Mouse (Mus musculus): Measurements from ENCODE around the gene Kcnd3. TPM values are rescaled to one million over a fixed set of nuclear protein-coding genes. Genes with fewer than 3 reads are reported as not detected.
A peak's percentile ranks its signal among the peaks of the same experiment; 100 is the strongest.
"Not testable (repeated sequence)": the region's sequence is repeated elsewhere in the genome, so short reads cannot be mapped to it uniquely, and the experiment has no call there.

The Kcnd3 gene
- total RNA-seq, 2 experiments from 2014 or later = 40.5 to 43.4 TPM

DNA sequence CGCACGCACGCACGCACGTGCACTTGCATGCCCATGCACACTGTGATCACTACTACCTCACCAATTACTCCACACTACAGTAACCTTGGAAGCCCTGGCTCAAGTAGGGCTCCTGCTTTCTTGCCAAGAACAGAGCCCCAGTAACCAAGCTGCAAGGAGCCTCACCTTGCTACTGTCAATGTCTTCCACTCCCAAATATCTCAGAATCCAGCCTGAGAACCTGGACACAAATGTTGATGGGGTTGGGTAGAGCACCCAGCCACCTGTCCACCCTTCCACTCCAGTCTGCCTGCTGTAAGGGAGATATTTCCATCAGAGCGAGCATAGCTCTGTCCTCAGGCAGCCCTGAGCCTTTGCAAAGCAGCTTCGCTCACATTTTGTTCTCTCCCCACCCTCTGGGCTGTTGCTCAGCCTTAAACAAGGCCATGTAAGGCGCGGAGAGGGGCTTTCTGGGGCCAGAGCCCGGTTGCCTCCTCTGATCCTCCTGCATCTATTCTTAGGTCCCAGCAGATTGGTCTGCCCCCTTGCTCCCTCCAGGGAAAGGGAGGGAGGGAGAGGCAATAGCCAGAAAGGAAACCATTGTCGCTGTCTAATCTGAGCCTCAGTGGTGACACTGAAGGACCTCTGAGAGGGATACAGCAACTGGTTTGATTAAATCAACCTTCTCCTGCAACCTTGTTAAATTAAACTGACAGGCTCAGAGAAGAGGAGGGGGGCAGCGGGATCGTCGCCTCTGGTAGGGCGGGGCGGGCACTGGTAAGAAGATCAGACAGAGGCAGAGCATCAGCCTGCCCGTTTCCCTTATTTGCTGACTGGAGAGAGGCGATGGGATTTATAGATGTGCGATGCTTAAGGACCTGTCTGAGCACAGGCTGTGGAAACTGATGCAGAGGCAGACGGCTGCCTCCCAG is 243.6 kb downstream of the Kcnd3 start:
- DNase-seq (ENCODE audit: low spot score in 2 of 2) = peak; percentile 41

DNA sequence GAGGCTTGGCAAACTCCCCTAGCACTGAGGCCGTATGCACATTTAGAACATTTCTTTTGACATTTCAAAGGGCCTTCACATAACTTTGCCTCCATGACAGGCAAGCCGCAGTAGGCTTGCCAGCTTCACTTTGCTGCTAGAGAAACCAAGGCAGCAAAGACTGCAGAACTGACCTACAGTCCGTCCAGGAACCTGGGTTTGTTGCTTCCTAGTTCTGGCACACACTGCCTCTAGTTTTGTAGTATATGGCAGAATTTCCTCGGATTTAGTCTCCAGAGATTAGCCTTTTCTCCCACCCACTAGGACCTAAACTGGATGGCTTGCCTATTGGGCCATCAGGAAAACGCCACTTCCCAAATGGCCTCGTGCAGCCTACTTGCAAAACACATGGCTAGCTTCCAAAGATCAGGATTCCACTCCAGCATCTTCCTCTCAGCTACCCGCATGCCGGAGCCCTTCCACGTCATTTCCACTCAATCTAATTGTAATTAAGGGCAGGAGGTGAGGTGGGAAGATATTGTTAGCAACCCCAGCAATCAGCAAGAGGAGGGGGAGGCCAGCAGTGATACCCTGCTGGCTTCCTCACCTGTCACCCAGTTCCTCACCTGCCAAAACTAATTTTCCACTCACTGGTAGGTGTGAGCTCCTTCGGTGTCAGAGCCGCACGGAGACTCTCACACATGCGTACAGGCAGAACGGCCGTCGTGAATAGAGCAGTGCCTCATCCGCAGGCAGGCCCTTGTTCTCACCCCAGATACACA is 244.4 kb downstream of the Kcnd3 start:
- no peak for DNase-seq (ENCODE audit: low spot score in 2 of 2)

DNA sequence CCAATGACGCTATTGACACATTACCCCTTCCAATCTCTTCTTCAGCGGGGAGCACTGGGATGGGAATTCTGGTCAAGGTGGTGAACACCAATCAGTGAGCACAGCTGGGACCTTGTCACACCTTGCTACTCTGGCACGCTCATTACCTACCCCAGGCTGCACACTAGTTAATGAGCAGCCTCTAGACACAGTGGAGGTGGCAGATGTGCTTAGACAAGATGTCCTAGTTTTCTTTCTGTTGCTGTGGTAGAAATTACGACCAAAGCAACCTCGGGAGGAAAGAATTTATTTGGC is 245.0 kb downstream of the Kcnd3 start:
- no peak for DNase-seq (ENCODE audit: low spot score in 2 of 2)

DNA sequence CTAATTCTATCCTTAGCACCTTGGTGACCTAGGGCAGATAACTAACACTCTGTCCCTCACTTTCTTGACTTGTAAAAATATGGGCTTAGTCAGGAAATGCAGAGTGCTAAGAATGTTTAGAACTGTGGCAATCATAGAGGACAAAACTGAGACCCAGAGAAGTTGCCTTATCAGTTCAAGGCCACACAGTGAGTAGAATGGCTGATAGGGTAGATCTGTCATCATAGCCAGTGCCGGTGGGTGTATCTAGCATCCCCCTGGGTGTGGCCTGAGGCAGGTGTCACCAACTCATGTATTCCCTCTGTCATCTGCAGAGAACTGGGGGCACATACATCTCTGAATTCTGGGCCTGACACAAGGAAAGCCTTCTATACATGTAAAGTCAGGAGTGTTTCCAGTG is 246.2 kb downstream of the Kcnd3 start:
- DNase-seq (ENCODE audit: low spot score in 2 of 2) = no peak

DNA sequence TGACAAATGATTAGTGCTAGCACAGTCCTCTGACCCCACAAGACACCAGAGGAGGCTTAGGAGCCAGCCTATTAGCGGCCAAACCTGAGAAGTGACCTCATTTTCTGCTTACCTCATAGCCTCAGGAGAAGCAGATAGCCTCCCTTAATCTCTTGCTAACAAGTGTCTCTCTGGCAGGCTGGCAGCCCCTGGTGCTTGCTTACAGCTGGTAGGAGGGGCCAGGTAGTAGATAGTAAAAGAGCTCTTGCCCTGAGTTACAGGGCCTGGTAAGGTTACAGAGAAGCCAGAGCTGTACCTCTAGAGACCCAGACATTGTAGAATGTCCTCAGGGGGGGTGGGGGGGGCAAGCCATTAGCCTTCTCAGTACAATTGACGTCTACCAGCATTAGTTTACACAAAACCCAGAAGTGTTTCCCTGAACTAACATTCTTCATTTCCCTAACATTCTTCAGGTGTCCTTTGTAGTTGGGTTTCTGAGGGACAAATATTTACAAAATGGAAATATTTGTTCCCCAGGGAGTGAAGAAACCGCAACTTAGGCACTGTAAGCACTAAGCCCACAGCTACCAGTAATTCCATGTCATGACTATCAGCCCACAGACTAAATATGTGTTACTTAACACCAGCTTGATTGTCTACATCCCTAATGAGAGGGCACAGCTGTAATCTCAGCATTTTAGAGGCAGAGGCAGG is 247.3 kb downstream of the Kcnd3 start:
- no peak for DNase-seq (ENCODE audit: low spot score in 2 of 2)

DNA sequence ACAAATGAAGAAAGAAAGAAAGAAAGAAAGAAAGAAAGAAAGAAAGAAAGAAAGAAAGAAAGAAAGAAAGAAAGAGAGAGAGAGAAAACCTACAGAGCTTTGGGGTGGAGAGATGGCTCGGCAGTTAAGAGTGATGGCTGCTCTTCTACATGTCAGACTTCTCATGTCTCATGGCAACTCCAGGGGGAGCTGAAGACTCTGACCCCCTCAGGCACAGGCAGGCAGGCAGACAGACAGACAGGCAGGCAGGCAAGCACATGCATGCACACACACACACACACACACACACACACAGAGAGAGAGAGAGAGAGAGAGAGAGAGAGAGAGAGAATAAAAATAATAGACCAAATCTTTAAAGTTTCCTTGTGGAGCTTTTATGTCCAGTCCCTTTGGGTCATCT is 248.7 kb downstream of the Kcnd3 start:
- DNase-seq (ENCODE audit: low spot score in 2 of 2) = not testable (repeated sequence)

DNA sequence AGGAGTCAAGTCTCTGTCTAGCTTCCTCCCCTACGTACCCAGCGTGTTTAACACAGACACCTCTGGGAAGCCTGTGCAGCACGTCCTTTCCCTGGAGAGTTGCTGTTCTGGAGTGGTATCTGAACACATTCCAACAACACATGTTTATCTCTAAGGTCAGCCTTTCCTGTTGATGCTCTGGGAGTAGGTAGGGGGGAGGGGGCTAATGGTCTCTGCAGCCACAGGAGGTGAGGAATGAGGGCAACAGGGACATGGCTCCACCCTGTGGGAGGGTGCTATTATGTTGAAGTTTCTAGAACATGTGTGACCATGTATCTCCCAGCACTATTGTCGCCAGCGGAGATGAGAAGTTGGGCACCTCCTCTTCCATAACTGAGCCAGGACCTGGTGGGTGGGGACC is 249.3 kb downstream of the Kcnd3 start:
- DNase-seq (ENCODE audit: low spot score in 2 of 2) = no peak

DNA sequence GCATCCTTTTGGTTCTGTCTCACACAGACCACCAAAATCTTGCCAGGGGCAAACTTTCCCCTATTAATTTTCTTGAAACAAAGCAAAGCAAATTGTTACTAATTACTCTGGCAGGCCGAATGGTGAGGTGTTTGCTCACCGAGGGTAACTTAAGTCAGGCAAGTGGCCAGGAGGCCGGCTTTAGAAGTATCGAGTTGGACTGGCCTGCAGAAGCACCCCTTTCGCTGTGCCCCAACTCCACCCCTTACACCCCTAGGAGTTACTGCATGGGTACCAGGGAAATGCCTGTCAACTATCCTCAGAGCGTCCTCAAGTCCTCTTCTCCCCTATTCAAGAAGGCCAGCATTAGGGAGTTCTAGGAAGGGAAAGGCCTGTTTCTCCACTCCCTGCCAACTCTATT is 251.4 kb downstream of the Kcnd3 start:
- no peak for DNase-seq (ENCODE audit: low spot score in 2 of 2)

DNA sequence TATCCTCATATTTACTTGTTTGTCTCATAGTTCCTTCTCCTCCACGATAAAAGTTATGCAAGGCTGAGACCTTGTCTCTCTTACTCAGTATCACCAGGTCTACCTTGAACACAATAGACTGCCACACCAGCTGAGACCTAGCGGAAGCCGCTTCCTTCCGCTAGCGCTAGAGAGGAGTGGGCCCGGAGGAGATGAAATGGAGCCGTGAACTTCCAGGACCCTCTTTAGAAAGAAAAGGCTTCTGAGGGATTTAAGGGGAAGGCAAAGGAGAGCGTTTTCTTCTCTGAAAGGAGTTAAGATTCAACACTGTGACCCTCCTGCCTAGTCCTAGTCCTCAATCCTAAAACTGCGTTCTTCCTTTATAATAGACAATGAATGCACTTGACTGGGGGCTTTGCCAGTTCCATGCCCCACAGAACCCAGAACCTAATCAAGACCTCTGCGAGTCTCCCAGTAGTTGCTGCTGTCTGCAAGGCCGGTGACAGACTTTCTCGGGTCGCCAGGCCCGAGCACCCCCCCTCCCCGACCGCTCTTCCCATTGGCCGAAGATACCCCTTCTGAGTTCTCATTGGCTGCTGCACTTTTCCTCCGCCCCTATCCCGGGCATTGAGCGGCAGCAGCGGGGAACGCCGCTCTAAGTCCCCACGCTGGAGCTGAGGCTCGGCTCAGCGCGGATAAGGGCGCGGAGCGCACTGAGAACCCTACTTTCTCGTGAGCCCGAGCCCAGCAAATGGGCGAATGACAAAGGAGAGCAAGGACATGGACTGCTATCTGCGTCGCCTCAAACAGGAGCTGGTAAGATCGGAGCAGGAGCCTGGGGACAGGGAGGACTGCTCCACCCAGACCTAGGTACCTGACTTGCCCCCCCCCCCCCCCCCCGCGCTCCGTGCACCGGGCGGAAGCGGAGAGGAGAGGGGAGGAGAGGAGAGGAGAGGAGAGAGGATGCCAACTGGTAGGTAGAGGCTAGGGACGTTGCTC is 252.2 kb downstream of the Kcnd3 start, which contains the start of gene Inka2:
Inka2 (plus strand) TSS at position 569 of the 978 bp plus-strand sequence.
- peak; percentile 76 to 82 for DNase-seq (ENCODE audit: low spot score in 2 of 2)

DNA sequence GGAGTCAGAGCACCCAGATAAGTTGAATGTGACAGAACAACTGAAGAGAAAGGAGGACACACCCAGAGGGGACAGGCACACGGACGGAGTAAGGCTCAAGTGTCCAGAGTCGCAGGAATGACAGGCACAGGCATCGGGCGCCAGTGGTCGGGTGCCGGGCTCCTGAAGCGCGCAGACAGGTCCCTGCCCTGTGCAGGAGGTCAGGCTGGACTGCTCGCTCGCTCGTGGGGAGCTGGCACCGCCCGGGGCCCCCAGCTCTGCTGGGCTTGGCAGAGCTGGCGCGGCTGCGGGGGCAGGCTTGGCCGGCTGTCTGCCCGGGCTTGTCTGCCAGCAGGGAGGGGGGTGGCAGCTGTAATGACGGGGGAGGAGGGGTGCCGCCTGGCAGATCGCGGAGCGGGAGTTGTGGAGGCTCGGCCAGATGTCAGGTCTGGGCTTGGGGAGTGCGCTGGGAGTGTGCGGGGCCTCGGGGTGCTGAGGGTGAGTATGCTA is 253.0 kb downstream of the Kcnd3 start:
- DNase-seq (ENCODE audit: low spot score in 2 of 2) = peak; percentile 84 to 90

DNA sequence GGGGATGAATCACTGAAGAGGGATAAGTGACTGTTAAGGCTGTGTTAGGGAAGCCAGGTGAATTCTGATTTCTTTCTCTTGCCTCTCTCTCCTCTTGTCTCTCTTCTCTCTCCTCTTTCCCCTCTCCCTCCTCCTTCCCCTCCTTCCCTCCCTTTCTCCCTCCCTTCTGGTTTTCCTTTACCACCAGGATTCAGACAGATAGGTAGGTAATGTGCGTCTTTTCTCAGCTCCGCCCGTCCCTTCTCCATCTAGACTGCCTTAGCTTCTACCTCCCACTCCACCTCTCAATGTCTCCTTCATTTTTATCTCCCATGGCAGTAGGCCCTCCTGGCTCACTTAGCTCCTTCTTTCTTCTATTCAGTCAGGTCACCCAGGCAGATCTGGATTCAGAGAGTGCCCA is 253.4 kb downstream of the Kcnd3 start:
- no peak for DNase-seq (ENCODE audit: low spot score in 2 of 2)

DNA sequence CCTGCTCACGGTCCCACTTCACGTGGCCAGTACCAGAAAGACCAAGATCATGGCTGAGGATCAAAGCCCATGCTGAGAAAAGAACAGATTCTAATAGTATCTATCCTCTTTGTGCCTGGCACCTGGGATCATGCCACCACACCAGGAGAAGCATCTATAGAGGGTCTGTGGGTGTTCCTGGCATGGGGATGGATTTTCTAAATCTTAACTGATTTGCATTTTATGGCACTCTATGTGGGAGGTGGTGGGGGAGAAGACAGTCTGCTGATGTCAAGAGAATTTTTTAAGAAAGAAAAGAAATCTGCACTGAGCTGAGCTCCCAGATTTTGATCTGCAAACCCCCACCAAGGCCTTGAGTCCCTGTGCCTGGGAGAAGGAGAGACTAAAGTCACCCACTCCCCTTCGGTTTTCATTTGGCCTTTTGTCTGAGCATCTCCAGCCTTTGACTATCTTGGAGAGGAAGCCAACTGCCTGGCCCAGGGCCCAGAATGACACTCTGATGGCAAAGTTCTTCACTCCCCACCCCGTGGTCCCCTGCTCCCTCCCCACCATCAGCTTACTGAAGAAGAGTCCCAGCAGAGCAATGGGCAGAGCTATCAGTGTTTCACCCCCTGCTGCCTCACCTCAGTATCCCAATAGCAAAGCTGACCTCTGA is 254.4 kb downstream of the Kcnd3 start:
- no peak for DNase-seq (ENCODE audit: low spot score in 2 of 2)

DNA sequence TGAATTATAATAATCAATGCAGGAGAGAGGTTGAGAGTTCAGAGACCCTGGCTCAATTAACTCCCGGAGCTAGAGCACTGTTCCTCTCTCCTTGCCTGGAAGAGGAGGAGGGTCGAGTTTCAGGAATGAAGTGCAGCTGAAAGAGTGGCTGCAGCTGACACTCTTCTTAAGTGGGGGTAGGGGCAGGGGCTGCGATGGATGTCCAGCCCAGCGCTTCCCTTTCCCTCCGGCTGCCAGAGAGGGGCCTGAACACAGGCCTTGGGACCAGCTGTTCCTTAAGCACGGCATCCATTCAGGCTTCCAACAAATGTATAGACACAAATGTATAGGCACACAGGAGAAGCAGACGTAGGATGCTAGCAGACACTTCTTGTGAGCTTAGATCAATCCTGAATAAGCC is 255.5 kb downstream of the Kcnd3 start:
- DNase-seq (ENCODE audit: low spot score in 2 of 2) = no peak

DNA sequence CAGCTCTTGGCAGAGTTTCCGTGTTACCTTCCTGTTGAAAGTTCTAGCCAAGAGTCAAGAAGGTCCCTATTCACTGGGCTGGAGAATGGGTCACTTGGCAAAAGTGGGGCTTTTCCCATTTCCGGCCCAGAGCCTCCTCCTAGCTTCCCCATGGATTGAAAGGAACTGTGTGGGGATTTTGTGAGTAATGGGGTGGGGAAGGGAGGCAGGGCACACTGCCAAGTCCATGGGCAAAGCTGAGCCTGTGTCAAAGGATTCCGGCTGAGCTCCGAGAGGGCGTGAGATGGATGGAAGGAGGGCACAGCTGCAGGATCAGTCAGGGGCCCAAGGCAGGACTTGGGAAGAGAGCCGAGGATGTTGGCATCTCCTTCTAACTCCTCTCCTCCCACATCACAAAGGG is 258.1 kb downstream of the Kcnd3 start:
- DNase-seq (ENCODE audit: low spot score in 2 of 2) = peak in 1 of 2 experiments; percentile 51

DNA sequence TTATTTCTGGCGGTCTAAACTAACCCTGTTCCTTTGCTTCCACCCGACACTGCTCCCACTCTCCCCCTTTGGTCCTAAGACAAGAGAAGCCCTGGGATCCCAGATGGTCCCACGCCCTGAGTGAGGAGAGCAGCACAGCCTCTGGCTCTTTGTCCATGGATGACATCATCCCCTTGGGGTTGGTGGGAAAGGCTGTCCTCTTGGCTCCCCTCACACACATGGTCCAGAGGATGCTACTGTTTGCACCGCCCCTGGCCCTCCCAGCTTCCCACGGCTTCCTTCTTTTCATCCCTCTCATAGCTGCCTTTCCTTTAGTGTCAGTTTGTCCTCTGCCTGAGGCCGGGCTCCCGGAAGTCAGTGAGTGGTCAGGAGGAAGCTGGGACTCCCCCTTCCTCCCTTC is 259.6 kb downstream of the Kcnd3 start:
- no peak for DNase-seq (ENCODE audit: low spot score in 2 of 2)

DNA sequence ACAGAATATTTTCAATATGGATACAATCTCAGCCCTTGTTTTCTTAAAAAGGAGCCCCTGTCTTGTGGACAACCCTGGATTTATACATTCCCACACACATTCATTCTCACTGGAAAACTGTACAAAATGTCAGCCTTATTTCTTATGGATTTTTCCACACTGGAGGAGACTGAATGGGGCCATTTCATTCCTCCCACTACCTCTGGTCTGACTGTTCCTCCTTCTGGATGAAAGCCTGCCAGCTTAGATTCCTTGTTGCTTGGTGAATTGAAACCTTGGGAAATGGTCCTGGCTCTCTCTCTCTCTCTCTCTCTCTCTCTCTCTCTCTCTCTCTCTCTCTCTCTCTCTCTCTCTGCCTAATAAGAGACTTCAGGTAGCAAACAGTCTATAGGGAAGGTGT is 260.7 kb downstream of the Kcnd3 start:
- no peak for DNase-seq (ENCODE audit: low spot score in 2 of 2)

DNA sequence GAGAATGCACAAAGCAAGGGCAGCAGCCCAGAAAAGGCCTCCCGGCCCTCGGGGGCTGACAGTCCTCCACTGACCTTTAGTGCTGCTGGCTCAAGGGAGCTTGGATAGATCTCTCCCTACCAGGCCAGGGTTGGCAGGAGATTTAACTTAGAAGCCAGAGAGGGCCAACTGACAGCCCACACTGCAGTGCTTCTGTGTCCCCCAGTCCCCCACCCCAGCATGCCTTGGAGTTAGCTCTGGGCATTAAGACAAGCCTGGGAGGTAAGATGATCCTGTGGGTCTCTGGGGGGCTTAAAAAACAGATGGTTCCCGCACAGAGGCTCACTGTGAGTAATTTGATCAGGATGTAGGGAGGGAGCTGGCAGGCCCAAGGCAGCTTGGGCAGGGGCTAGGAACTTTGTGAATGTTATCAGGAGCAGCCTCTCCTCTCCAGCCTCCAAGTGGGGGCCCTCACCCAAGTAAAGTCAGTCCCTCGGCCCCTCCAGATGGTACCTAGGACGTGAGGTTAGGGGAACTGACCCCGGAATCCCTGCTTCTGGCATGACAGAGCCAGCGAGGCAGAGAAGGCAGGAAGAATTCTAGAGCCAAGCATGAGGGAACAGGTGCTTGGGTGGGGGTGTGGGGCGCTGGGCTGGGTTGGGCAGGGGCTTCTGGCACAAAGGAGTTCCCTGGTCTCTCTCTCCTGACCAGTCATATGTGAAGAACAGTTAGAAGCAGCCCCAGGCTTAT is 262.1 kb downstream of the Kcnd3 start:
- DNase-seq (ENCODE audit: low spot score in 2 of 2) = no peak

DNA sequence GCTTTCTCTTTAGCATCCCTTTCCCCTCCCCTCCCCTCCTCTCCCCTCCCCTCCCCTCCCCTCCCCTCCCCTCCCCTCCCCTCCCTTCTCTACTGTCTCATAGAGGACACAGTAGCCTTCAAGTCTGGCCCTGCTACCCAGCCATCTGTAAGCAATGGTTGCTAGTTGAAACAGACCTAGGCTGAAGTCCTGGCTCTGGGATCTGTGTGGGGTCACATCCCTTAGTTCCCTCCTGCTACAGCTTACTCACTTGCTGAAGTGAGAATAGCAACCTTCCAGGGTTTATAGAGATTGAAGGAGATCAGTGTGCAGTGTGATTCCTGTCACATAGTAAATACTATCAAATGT is 262.7 kb downstream of the Kcnd3 start:
- DNase-seq (ENCODE audit: low spot score in 2 of 2) = no peak

DNA sequence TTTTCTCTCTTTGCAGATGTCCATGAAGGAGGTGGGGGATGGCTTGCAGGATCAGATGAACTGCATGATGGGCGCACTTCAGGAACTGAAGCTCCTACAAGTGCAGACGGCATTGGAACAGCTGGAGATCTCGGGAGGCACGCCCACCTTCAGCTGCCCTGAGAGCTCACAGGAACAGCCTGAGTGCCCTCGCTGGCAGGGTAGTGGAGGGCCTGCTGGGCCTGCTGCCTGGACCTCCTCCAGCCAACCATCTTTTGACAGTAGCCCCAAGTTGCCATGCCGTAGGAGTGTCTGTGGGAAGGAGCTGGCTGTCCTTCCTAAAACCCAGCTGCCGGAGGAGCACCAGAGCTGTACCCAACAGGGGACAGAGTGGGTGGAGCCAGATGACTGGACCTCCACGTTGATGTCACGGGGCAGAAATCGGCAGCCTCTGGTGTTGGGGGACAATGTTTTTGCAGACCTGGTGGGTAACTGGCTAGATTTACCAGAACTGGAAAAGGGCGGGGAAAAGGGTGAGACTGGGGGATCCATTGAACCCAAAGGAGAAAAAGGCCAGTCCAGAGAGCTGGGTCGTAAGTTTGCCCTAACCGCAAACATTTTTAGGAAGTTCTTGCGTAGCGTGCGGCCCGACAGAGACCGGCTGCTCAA is 264.3 kb downstream of the Kcnd3 start:
- no peak for DNase-seq (ENCODE audit: low spot score in 2 of 2)

Data from layer of hippocampus, postnatal 10 days (tissue).